Mouse (Mus musculus) spleen, embryonic (tissue): ENCODE results near the gene Upk1b.
"Not testable (repeated sequence)": the region's sequence is repeated elsewhere in the genome, so short reads cannot be mapped to it uniquely, and the experiment has no call there.

Experiments used
- CTCF ChIA-PET: fragments of 350-600 bp; sonication (Branson Sonifier 250); formaldehyde crosslinking; loops from one replicate; lab custom pipeline; 2022; lab: Charles Lee

The Upk1b gene

DNA sequence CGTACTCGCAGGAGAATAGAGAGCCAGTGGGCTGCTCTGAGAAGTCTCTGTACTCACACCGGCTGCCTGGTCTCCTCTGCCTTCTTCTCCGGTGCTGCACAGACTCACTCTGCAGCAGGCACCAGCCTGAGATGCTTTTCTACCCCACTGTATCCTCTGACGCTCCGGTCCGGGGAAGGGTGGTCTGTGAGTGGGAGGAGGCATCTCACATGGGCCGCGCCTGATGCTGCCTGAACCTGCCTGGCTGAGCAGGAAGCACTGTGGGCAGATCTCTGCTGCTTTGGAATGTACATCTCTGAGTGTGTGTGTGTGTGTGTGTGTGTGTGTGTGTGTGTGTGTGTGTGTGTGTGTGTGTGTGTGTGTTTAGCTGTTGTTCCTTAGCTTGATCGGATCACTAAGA, at the start of gene Upk1b:
Gene Upk1b (minus strand): TSS at position 238 of the 400 bp plus-strand sequence.
- CTCF ChIA-PET: no interaction called here

DNA sequence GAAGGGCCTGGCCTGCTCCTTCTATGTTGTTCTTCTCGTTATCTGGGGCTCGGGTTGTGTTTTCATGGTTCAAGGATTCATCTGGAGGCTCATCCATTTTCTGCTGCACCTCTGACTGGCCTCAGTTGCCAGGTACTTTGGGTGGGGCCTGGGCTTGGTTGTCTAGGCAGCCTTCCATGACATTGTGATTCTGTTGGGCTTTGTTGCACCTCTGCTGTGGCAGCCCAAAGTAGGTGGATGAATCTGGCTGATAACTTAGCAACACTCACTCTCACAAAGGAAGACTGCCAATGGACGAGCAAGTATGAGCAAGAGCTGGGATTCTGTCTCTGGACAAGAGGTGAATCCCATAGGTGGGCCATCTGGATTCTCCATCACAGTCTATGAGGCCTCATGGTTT, 28.5 kb upstream of the Upk1b start, which contains the start of gene 4930435E12Rik:
Gene 4930435E12Rik (minus strand): TSS at position 101 of the 400 bp plus-strand sequence.
- CTCF ChIA-PET: no interaction called here

DNA sequence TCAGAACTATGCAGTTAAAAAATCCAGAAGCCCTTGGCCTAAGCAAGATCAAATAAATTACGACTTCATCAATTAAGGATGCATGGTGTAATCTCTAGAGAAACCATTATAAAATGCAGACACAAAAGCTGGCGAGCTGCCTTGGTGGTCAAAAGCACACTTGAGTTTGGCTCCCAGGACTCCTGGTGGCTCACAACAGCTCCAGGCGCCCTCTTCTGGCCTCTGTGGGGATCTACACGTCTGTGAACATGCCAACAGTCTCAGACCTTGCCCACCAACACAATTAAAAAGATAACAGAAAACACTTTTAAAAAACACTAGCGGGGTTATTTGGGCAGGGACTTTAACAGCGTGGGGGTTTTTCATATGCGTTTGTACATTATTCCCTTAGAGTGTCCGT, 12.4 kb upstream of the Upk1b start:
- CTCF ChIA-PET: interaction anchor here (1.1 kb wide), 1 partner anchor 180 kb away, joined by 5 read pairs; no protein-coding TSS in a partner anchor

DNA sequence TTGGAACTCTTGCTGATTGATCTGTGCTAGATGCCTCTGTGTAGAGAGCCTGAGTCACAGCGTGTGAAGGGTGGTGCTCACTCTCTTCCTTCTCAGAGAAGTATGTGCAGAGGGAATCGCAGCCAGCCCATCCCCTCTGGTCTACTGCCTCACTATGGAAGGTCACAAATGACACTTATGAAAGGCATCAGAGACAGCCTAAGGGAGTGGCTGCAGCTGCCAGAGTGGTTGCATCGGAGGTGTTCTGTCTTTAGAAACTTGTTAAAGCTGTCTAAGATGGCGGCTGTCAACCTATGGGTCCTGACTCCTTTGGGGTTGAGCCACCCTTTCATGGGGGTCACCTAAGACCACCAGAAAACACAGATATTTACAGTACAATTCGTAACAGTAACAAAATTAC, 10.1 kb upstream of the Upk1b start:
- CTCF ChIA-PET: no interaction called here

DNA sequence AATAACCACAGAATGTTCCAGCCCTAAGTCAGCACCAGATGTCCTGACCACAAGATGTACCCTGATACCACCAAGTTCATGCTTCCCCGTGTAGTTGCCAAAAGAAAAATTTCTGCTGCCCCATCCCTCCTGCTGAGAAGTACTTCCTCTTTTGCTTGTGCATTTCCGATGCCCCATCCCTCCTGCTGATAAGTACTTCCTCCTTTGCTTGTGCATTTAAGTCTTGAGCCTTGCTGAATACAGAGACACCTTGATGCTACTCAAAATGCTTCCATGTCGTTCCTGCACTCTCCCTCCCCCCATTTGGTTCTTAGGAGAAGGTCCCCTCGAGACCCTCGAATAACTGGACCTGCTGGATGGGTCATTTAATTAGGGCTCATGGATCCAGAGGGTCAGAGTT, 7.7 kb upstream of the Upk1b start:
- CTCF ChIA-PET: not testable (repeated sequence)

DNA sequence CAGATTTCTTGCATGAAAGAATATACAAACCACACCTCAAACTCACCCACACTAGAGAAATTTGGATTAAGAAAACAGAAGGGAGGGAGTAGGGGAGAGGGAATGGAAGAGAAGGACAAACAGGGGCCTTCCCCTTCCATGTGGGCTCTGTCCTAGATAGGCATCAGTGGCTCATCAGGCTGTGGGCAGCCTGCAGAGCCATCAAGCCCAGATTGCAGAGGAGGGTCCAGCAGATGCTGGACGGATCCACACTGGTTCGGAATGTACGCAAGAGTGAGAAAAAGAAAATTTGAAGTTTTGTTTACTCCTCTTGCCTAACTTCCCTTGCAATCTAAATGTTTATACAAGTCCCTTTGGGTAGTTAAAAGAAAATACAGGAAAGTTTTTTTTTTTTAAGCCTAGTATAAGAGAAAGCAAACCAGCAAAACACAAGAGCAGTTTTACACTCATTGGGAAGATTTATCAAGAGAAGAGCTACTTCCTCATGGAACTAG, 1.1 kb downstream of the Upk1b start:
- CTCF ChIA-PET: no interaction called here

DNA sequence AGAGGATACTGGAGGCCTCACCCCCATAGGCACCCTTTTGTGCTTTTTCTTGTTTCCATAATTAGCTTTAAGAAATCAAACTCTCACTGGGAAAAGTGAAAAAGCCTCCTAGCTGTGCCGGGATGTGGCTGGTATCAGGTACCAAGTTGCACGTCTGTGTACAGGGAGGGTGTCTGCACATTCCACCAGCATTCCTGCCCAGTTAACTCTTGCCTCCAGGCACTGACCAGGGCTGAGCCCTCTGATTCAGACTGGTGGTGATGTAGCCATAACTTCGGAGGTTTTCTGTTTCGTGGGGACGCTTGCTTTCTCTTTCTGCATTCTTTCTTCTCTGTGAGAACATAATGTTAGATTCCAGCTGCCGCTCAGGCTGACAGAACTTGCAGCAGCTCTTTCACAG, 7.0 kb downstream of the Upk1b start:
- CTCF ChIA-PET: interaction anchor here (0.5 kb wide), 1 partner anchor 596 kb away, joined by 7 read pairs; no protein-coding TSS in a partner anchor

DNA sequence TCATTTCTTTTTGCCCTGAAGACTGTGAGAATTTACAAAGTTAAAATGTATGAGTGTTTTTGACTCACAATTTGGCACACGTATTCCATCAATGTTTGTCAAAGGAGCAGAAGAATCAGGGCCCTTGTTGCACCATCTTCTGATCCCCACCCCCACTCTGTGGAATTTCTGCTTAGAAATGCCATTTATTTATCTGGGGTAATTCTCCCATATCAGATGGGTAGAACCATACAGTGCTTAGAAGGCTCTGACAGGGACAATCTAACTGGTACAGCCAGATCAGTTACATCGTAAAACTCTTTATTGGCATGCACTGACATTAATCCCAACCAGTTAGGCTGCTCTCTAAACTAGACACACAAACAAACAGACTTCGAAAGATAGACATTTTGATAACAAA, 10.2 kb downstream of the Upk1b start:
- CTCF ChIA-PET: no interaction called here

DNA sequence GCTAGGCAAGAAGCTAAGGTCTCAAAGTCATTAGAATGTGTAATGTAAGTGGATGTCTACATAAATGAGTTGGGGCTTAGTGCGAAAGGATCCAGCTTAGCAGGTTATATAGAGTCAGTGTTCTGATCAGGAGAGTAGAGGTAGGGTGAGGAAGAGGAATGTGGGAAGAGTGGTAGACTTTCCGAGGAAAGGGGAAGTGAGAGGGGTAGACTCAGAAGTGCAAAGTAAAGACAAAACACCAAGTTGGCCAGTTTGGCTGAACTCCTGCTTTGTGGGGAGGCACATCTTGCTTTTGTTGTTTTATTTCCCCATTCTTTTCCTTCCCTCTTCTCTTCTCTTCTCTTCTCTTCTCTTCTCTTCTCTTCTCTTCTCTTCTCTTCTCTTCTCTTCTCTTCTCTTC, 11.1 kb downstream of the Upk1b start:
- CTCF ChIA-PET: no interaction called here

DNA sequence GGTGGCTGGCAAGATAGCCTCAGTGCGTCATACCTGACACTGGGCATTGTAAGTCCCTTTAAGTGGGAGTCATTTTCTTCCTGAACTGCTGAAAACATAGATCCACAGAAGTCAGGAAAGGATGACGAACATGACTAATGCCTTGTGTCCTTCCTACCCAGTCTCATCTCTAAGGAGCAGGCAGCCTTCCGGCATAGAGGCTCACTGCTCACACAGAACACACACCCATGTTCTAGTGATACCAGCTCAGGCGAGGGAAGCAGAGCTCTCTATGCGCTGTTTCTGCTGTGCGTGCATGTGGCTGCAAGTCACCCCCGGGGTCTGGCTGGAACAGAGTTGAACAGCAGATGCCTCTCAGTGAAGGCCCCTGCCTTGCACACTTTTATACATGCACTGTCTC, 14.8 kb downstream of the Upk1b start:
- CTCF ChIA-PET: interaction anchor here (0.7 kb wide), 1 partner anchor 194 kb away, joined by 6 read pairs; no protein-coding TSS in a partner anchor

DNA sequence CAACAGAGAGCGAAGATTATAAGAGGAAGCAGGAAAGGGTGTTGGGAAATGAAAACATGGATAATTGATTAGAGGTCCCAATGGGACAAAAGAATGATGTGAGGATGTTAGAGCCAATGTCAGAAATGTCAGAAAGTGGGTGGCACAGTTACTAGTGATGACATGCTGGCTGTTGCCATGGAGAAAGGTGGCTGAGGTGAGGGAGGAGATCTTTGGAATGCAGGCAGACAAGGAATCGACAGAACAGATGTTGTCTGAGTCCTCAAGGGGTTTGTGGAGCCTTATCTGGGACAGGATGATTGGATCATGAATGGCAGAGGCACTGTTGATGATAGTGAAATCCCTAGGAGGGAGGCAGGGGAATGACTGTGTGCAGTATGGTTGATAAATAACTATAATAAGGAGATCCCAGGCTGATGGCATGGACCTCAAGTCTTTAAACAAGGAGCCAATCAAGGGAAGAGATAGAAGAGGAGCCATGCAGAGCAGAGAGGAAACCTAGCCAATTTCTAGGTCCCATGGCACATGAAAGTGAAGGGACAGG, 17.5 kb downstream of the Upk1b start:
- CTCF ChIA-PET: no interaction called here

DNA sequence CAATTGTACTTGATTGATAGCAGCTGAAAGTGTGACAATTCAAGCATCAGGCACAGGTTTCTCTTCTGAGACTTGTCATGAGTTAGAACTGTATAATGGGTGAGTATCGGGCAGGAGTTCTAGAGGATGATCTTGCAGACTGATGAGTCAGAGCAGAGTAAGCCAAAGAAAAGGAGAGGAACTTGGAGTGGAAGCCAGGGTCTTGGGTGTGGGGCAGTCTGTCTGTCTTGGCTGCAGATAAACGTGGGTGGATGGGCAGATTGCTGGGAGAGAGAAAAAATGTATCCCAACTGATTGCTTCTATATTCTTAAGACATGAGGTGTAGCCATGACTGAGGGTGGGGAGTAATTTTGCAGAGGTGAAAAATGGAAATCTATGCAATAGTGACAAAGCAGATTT, 18.2 kb downstream of the Upk1b start:
- CTCF ChIA-PET: no interaction called here

DNA sequence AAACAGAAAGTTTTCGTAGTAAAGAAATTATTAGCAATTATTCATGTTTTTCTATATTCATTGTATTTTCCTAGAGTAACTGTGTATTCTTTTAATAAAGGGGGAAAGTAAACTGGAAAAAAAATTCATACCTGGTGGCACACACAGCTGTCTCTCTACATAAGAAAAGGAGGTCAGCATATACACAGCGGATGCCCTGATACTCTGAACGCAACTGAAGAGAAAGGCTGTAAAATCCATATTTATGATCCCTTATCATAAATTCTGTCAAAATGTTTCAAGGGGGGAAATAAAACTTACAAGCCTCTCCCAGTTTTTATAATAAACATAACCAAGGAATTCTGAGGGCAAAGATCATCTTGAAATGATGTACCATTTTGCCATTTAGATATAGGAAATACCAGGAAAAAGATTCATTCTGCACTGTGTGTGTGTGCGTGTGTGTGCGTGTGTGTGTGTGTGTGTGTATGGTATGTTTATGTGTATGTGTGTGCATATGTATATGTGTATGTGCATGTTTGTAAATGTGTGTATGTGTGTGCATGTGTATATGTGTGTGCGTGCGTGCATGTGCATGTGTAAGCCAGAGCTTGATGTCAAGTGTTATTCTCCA, 19.1 kb downstream of the Upk1b start:
- CTCF ChIA-PET: no interaction called here

DNA sequence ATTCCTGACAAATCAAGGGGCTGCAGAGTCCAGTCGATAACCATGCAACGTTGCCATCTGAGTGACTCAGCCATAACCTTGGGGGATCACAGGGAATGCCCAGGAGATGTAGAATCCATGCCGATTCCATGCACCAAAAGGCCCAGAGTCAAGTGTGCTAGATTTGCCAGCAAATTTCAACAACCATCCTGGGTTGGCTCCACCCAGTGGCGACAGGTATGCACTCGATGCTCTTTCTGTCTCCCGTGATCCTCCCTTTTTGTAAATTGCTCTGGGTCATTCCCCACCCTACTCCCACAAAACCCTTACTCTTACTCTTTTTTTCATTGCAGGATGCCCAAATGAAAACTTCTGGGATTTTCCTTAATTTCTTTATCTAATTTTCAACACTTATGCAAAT, 23.8 kb downstream of the Upk1b start:
- CTCF ChIA-PET: no interaction called here

DNA sequence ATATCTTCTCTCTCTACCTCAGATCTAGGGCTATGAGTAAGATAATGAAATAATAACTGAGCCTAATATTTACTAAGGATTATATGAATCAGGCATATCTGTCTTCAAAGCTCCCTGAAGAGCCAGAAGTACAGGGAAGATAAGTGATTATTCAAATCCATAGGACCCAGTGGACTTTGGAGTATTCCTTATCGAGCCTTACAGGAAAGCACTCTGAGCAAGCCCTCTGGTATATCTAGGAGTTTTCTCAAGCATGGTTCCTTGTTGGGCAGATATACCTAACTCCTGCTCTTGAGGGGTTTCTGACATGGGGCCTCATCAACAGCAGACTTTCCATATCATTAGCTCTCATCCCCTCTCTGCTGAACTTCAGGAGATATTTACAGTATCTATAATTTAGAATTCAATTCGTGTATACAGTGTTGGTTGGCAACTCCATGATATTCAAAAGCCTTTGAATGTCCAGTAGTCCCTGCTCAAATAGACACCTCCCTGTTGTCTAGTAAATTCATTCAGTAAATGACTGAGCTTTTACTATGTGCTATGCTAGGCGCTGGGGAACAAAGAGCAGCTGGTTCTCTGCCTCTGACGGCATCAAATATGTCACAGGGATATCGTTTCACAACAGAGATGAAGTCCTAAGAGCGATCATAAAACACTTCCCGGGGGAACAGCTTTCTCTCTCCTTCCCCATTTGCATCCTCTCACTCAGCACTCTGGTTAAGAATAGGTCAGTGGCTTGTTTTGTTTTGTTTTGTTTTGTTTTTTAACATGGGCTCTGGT, 25.0 kb downstream of the Upk1b start:
- CTCF ChIA-PET: no interaction called here

DNA sequence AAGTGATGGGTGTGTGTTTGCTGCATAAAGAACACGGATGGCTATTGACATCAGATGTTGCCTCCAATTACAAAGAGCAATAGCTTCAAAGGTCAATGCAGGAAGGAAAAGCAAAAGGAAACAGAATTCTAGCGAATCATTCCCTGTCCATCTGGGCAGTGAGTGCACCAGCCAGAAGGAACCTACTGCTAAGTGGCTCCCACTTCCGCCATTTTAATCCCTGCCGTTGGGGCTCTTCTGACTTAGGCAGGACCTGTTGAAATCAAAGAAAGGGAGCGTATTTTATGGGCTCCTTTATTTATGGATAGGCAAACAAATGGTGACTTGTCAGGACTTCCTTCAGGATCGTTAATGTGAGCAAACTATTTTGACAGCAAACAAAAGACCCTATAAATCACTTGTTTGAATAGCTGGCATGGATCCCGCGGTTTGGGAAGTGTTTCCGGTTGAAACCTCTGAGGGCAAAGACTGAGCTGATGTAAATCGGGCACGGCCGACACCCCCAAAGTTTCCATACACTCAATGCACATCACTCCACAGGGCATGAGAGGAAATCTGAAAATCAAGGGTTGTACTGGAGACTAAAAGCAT, 27.1 kb downstream of the Upk1b start:
- CTCF ChIA-PET: no interaction called here

DNA sequence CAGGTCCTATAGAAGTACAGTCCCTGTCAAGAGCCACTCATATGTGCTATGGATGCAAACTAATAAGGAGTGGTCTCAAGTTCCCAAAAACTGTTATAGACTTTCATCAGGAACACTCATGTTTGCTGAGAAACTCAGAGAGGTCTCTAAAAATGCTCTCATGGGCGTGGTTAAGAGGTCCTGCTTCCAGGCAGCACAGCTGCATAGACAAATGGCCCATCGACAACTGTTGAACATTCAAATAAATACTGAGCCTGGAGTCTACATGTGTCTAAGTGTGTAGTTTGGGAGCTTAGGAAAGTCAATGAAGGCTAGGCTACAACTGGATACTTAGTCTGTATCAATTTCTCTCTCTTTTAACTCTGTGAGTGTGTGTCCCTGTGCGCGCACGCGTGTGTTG, 29.0 kb downstream of the Upk1b start:
- CTCF ChIA-PET: no interaction called here

DNA sequence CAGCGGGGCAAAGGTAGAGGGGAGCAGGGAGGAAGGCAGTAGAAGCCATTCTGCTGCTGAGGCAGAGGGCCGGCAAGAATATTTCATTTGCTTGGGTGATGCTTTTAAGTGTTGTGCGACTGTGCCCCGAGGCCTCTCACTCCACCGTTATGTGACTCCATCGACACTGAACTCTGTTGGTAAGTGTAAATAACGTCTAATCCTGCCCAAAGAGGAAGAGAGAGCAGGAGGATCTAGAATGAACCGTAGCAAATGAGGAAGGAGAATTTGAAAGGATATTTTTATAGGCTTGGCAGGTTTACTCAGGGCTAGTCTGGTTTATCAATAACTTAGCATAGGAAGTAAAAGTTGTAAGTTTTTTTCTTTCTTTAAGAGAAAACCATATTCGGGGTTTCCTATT, 30.6 kb downstream of the Upk1b start:
- CTCF ChIA-PET: no interaction called here

DNA sequence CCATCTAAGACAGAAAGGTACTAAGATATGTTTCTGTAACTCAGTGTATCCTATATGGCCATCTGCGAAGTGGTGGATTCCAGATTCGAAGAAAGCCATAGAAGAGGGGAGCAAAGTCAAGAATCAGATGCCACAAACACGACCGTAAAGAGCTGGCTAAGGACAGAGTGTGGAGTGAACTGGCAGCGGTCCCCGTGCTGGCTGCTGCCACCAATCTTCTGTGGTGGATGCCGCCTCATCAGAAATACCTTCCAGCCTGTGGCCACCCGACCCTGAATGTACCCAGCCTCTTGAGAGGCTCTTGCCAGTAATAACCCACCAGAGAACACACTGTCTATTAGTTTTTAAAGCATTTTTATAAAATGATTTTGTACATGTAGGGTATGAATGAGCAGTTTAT, 31.7 kb downstream of the Upk1b start:
- CTCF ChIA-PET: no interaction called here

DNA sequence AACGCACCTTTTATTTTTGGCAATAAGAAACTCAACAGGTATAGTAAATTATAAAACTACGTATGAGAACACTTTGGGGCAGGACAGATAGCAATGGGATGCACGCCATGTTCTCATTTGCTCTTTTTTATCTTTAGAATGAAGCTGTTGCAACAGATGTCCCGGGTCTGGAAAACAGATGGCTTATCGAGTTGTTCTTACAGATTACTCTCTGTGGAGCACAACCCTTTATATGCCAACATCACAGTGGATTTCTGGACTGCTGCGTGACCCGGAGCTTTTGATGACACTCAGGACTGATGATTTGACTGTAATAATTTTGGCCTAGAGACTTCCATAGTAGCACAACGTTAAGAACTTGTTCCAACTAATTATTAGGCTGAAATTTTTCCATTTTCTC, 32.4 kb downstream of the Upk1b start:
- CTCF ChIA-PET: no interaction called here

DNA sequence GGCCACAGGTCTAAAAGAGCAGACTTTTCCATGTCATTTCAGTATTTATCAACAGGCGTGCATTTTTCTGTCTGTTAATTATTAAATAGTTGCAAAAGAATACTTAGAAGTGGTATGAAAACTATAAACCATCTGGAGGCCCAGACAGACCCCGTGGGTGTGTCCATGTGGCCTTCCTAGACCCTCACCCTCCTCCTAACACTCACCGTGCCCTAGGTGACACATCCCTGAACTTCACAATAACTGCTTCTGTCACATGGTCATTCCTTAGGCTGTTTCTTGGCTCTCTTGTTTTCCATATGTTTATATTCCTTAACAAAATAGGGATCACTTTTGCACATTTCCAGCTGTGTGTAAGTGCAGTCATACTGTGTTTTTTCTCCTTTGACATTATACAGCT, 33.5 kb downstream of the Upk1b start:
- CTCF ChIA-PET: no interaction called here

DNA sequence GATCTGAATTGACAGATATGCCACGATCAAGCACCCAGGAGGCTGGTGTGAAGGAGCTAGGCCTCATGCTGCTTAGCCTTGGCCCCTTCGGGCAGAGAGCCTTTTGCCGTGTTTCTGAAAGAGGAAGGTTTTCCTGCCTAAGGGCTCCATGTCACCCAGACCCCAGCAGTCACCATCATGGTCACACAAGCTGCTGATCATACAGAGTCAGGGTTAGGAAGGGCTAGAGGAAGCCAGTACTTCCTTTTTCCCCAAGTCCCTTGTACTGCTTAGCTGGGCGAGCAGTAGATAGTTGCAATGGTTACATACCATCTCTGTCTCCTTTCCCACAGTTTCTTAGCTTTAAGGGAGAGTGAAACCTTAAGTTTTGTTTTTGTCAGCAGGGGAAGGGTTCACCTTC, 36.6 kb downstream of the Upk1b start:
- CTCF ChIA-PET: no interaction called here
